Mouse (Mus musculus) layer of hippocampus, postnatal 14 days (tissue): ENCODE results near the gene Slc9b1. TPM values are rescaled to one million over a fixed set of nuclear protein-coding genes. Genes with fewer than 3 reads are reported as not detected.

Experiments used
- DNase-seq, 2 experiments: peaks; one replicate each; pipeline ENCODE4 v3.0.0; 2021 to 2022; ENCODE audit warnings: low spot score in 2 of 2, mixed read lengths in 1 of 2
- total RNA-seq, 2 experiments: library from RNA; stranded (reverse); gene quantifications; 2 replicates each; pipeline ENCODE4 v1.2.3; 2021

Slc9b1 gene
- total RNA-seq, 2 experiments from 2014 or later = 0.16 to 0.43 TPM

DNA sequence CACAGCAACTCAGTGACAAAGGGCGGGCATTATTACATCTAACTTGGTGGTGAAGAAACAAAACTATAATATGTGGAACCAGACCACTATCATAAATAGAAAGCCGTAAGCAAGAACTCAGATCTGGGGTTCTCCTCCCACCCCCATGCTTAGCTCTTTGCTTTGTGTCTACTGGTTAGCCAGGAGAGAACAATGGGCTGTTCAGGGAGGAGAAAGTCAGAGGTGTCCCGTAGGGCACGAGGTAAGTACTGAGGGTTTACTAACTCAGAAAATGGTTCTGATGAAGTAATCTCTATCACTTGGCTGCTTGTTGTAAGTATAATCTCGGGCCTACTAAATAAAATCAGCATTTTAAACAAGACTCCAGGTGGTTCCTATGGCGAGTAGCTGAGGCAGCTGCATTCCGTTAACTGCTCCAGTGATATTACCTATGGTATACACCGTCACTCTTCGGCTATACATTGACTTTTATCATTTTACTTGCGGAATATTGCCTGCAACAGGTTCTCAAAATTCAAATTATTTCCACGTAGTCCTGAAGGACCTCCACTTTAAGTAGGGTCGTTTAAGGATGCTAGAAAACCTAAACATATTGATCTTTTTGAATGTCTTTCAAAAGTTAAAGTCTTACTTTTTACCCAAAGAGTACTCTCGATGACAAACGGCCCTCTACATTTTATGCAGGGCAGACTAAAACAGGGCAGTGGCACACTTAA is 89.2 kb downstream of the Slc9b1 start:
- DNase-seq = no peak

DNA sequence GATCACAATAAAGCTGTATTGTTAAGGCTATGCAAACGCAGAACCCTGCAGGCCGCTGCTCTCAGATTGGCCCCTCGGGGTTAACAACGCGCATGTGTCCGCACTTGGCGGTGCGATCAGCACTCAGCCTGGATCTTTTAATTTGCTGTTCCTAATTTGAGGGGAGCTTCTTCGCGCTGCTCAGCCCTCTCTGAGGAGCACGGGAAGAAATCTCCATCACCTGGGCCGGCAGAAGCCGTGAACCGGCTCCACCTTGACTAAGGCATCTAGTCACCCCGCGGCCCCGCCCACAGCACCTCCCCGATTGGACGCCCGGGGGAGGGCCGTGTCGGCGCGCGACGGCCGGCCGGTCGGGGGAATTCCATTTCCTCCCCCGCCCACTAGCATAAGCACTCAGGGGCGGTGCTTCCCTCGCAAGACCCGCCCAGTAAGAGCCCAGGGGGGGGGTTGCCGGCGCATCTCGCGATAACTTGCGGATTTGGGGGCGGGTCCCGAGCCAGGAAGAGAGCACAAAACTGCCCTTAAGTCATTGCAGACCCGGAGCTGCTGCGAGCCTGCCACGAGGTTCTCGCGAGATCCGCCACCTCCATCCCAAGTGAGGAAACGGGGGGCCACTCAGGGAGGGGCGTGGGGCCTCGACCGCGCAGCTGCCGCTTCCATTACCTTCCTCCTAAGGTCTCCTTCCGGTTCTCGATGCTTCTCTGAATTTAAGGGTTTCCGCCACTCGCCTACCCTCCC is 90.1 kb downstream of the Slc9b1 start, which contains the start of gene Ube2d3:
Ube2d3 (plus strand) TSS at position 392 of the 738 bp plus-strand sequence.
- peak; percentile 98 to 99 for DNase-seq

DNA sequence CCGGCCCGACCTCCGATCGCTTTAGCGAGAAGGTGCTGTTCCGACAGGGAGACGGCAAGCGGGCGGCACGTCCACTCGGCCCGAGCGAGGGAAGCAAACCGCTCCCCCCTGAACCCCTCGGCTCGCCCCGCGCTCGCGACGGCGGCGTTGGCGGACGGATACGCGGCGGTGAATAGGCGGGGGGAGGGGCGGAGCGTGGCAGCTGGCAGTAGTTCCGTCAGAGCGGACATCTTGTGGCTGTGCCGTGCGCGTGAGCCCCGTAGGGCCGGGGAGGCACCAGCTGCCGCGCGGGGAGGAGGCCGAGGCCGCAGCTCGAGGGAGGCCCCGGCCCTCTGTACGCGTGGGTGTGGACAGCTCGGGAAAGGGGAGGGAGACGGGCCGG is 90.7 kb downstream of the Slc9b1 start:
- peak in 1 of 2 experiments; percentile 94 for DNase-seq

DNA sequence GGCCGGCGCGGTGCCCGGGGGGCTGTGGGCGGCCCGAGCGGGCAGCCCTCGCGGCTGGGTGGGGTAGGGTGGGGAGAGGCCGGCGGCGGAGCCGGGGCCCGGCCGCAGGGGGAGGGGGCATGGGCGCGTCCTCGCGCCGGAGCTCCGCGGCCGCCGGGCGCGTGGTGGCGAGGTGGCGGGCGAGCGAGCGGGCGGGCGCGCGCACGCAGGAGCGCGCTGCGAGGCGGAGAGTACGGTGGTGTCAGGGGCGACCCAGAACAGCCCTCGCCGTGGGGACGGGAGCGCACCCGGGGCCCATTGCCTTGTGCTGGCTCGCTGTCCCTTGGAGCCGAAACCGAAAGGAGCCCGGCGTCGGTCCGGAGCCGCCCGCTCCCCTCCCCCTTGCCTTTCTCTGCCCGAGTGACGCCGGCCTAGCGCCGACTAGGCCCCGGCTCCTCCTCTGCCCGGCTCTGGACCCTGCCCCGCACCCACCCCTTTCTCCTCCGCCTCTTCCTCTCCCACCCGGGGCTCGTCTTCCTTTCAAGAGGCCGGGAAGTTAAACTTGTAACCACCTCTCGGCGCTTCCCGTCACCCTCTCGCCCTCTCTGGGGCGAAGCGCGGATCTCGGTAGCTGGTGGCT is 91.2 kb downstream of the Slc9b1 start:
- peak; percentile 73 to 77 for DNase-seq

DNA sequence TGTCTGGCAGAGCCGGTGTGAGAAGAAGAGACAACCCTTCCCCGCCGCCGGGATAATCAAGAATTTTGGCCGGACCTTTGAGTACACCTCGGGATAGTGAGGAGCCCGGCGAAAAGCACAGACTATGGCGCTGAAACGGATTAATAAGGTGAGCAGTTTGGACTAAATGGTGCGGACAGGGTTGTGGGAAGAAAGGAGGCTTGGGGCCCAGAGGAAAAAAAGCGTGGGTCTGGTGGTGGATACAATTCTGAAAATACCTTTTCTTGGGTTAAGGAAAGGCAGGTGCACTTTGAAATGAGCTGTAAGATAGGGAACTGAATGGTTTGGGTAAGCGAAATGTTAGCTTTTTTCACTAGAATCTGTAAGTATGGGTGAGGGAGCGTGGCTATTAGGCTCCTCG is 91.8 kb downstream of the Slc9b1 start:
- DNase-seq = no peak

DNA sequence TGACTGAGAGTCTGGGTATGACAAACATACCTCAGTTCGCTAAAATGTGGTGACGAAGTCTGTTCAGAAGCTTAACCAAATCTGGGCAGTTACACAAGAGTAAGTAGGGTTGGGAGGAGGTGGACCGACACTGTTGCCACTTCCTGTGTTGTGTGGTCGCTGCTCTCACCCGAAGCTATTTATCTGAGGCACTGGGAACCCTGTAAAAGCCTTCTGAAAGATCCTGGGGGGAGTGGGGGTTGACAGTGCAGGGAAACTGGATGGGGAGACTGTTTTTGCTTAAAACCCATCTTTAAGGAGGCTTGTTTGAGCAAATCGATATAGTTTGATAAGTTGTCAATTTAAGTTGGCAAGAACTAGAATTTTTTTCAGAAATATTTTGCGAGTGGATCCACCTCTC is 92.4 kb downstream of the Slc9b1 start:
- DNase-seq = peak; percentile 19 to 31

DNA sequence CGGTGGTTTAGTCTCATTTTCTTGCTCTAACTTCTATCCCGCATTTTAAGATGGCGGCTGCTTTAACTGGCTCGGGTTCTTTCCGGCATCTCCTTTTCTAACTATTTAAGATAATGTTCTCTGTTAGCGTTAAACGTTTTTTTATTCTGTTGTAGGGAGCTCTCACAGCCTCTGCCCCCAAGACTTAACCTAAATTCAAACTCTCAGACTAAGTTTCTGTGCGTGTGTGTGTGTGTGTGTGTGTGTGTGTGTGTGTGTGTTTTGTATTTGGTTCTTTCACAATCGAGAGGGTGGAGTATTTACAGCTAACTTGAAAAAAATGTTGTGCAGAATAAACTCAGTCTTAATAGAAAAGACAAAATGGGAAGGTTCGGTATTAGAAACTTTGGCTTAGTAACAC is 92.8 kb downstream of the Slc9b1 start:
- DNase-seq = no peak

DNA sequence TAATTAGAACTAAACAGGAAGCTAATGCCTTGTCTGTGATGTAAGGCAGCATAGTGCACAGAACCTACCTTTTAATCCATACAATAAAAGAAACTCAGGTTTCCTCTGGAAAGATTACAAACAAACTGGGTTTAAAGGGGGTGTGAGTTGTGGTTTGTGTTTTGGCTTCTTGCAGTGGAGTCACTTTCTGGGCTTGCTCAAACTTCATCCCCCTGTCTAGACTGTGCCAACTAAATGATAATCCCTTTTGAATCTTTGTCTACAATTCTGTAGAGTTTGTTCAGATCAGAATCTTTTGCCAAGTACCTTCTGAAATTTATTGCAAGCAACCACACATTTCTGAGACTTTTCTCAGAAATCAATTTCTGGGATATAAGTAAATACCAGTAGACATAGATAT is 97.1 kb downstream of the Slc9b1 start:
- DNase-seq = no peak

Other genes with a start within 250 kb of the Slc9b1 start
- 1 to 10 TPM; 2.7 TPM for gene Cenpe, start 135.5 kb upstream of the Slc9b1 start, total RNA-seq
- gene Bdh2, start 66.8 kb upstream of the Slc9b1 start, total RNA-seq = 1 to 10 TPM; 2.3 to 3.8 TPM
- gene Slc9b2, start 40.3 kb upstream of the Slc9b1 start, total RNA-seq = 1 to 10 TPM; 3.1 to 4.0 TPM
- gene Cisd2, start 75.9 kb downstream of the Slc9b1 start, total RNA-seq = 10 to 100 TPM; 34.5 to 38.2 TPM
- gene Ube2d3, start 90.1 kb downstream of the Slc9b1 start, total RNA-seq = 100 to 1,000 TPM; 246 to 248 TPM
- 10 to 100 TPM in 1 of 2 experiments, 1 to 10 TPM in 1; 6.4 to 11.1 TPM for gene Manba, start 137.6 kb downstream of the Slc9b1 start, total RNA-seq